21 mouse cellular contexts compared by ENCODE assay signal in the genomic region with DNA sequence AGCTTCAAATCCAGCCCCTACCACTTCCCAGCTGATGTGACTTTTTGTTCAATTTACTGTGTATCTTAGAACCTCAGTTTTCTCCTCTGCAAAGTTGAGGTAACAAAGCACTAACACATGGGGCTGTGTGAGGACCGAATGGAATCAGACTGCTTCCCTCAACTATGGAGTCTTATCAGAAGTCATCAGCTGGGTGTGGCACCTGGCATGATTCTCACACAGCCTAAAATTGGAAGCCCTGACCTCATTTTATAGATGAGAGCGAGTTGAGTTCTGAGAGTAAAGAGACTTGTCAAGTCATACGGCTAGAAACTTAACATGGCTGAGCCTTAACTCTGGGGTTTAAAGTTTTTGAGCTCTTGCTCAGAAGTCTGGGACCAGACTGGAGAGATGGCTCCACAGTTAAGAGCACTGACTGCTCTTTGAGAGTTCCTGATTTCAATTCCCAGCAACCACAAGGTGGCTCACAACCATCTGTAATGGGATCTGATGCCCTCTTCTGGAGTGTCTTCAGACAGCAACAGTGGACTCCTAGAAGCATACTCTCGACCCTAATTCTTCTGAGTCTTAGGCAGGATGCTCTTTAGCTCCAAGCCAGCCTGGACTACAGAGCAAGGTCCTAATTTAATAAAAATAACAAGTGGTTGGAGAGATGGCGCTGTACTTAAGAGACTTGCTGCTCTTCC. TPM values are rescaled to one million over a fixed set of nuclear protein-coding genes. Genes with fewer than 3 reads are reported as not detected.
DNase-seq lines count a peak whose midpoint lies in the region; ATAC-seq and TF ChIP-seq lines count a peak whose summit lies in the region.
"Had no signal": no experiment of that assay in that cellular context is flagged by ENCODE, and none has a peak within 500 bp of the region (broad histone marks: within the 10 kb centered on the region; RNA-seq: fewer than 3 reads in every experiment).

No protein-coding gene starts in this region.

- H3K4me3 ChIP-seq in gastrocnemius, adult 2 months, result no peak overlapping the region
- H3K4me3 ChIP-seq in lung, embryonic 14.5 days (ENCODE audit: low read depth, low read length), result no peak overlapping the region
- no peak overlapping the region for H3K4me3 ChIP-seq in MEL (ENCODE audit: control insufficient read depth in 1 of 2, insufficient read depth in 1 of 2, low read depth in 2 of 2, low read length in 2 of 2)
- no peak overlapping the region for H3K4me3 ChIP-seq in myocyte
- H3K4me3 ChIP-seq: embryonic facial prominence, embryonic 12.5 days; forebrain, embryonic 10.5 days had no signal

- H3K79me2 ChIP-seq in MEL (ENCODE audit: control insufficient read depth, insufficient read depth, low read length, poor library complexity), result peaks cover 13% of the 10 kb centered on the region
- peaks cover 51% of the 10 kb centered on the region for H3K79me2 ChIP-seq in myocyte (ENCODE audit: control insufficient read depth, insufficient read depth)

- H3K9me3 ChIP-seq in lung, embryonic 14.5 days (ENCODE audit: low read depth, low read length), result no peaks in the 10 kb centered on the region
- H3K9me3 ChIP-seq in MEL (replicated peaks; ENCODE audit: insufficient read depth, low read length), result no peaks in the 10 kb centered on the region
- H3K9me3 ChIP-seq: embryonic facial prominence, embryonic 12.5 days; forebrain, embryonic 10.5 days had no signal

- peaks cover 45% of the 10 kb centered on the region for H3K36me3 ChIP-seq in lung, embryonic 14.5 days (ENCODE audit: insufficient read depth)
- peaks cover 2 to 21% of the 10 kb centered on the region in 2 experiments; a peak in 3 of 4 replicates for H3K36me3 ChIP-seq in MEL (ENCODE audit: control insufficient read depth in 1 of 2, insufficient read depth in 2 of 2, low read length in 2 of 2)
- peaks cover 15% of the 10 kb centered on the region for H3K36me3 ChIP-seq in myocyte (ENCODE audit: control insufficient read depth, insufficient read depth)

- DNase-seq in gastrocnemius, adult 2 months, result no peak
- DNase-seq in gastrocnemius, postnatal 25 days, result no peak
- DNase-seq in lung, embryonic 14.5 days, result peak; percentile 10
- DNase-seq in lung, postnatal 10 days, result no peak
- DNase-seq in MEL (ENCODE audit: low read depth, low spot score), result peak; percentile 67
- DNase-seq in T-cell, adult 2 months (ENCODE audit: low spot score), result no peak
- DNase-seq in adrenal gland, postnatal 10 days, result no peak
- DNase-seq: adrenal gland, adult 2 months; cerebellum, postnatal 14 days; heart, postnatal 4 days; kidney, postnatal 36 days; lung, postnatal 14 days had no signal

- peak; percentile 42 for TF ChIP-seq RAD21 in MEL (IDR thresholded peaks at IDR 0.05; ENCODE audit: low read depth, low read length)

- peak overlapping the region; percentile 73 for H3K27ac ChIP-seq in gastrocnemius, adult 2 months
- no peak overlapping the region for H3K27ac ChIP-seq in lung, embryonic 14.5 days (ENCODE audit: low read depth)
- no peak overlapping the region for H3K27ac ChIP-seq in MEL (ENCODE audit: control insufficient read depth, low read depth, low read length)
- H3K27ac ChIP-seq: embryonic facial prominence, embryonic 12.5 days; forebrain, embryonic 10.5 days had no signal

- WGBS in lung, embryonic 14.5 days, result 78% methylated on average over 5 of the region's 5 CpGs

- no peak overlapping the region for H3K4me2 ChIP-seq in lung, embryonic 14.5 days
- H3K4me2 ChIP-seq in myocyte (ENCODE audit: low read depth), result peak overlapping the region; percentile 27
- H3K4me2 ChIP-seq: embryonic facial prominence, embryonic 12.5 days; midbrain, embryonic 11.5 days had no signal

- peak; percentile 7 to 24; a peak in 1 of 4 replicates for TF ChIP-seq EP300 in MEL (IDR thresholded peaks at IDR 0.05; ENCODE audit: low read depth in 1 of 2, low read length in 2 of 2)

- H3K4me1 ChIP-seq in lung, embryonic 14.5 days (ENCODE audit: insufficient read depth), result peaks cover 8% of the 10 kb centered on the region
- peaks cover 6 to 16% of the 10 kb centered on the region in 2 experiments for H3K4me1 ChIP-seq in MEL (ENCODE audit: control insufficient read depth in 1 of 2, insufficient read depth in 2 of 2, low read length in 2 of 2)

- intact Hi-C loops in gastrocnemius, adult 2 months (cut with DNase I), result no loop called here

- H3ac ChIP-seq in myocyte (ENCODE audit: control insufficient read depth, insufficient read length), result no peak overlapping the region

- H3K9ac ChIP-seq in lung, embryonic 14.5 days, result no peak overlapping the region
- no peak overlapping the region for H3K9ac ChIP-seq in MEL (ENCODE audit: control insufficient read depth, low read depth, low read length, poor library complexity, severe bottlenecking)
- H3K9ac ChIP-seq: embryonic facial prominence, embryonic 12.5 days had no signal

- H3K27me3 ChIP-seq in lung, embryonic 14.5 days (ENCODE audit: insufficient read depth, low read length), result no peaks in the 10 kb centered on the region
- H3K27me3 ChIP-seq in MEL (ENCODE audit: control insufficient read depth in 1 of 2, insufficient read depth in 2 of 2, low read length in 2 of 2) (no peaks in the 10 kb centered on the region), myocyte (ENCODE audit: control insufficient read depth, insufficient read depth, insufficient read length) (no peaks in the 10 kb centered on the region)
- H3K27me3 ChIP-seq: embryonic facial prominence, embryonic 12.5 days; Patski had no signal

- no peak for ATAC-seq in lung, embryonic 14.5 days (ENCODE audit: insufficient read depth)
- ATAC-seq: Patski had no signal

- peak; percentile 36; the same call in 1 of the 2 replicates for TF ChIP-seq CTCF in gastrocnemius, adult 2 months (IDR thresholded peaks at IDR 0.05)
- TF ChIP-seq CTCF in lung, embryonic 14.5 days (IDR thresholded peaks at IDR 0.05; ENCODE audit: low read depth), result peak; percentile 45
- TF ChIP-seq CTCF in MEL (IDR thresholded peaks at IDR 0.05 in 2 of 3, conservative IDR thresholded peaks at IDR 0.05 in 1 of 3; ENCODE audit: control insufficient read depth in 1 of 3, insufficient read depth in 1 of 3, low read depth in 2 of 3, low read length in 3 of 3, poor library complexity in 1 of 3, severe bottlenecking in 1 of 3), result peak; percentile 30 to 86 (median 36); a peak in 5 of 6 replicates

- no peak for TF ChIP-seq POLR2A in MEL (IDR thresholded peaks at IDR 0.05; ENCODE audit: control insufficient read depth in 1 of 2, insufficient read depth in 1 of 2, low read depth in 1 of 2, low read length in 2 of 2, poor library complexity in 1 of 2)
- TF ChIP-seq POLR2A in myocyte (IDR thresholded peaks at IDR 0.05; ENCODE audit: insufficient read length, low read depth), result no peak

TF ChIP-seq in MEL, 35 proteins besides CTCF, POLR2A, EP300 and RAD21 (continues in another document):
- peak; percentile 45; the same call in 1 of the 2 replicates for TF ChIP-seq MXI1 (IDR thresholded peaks at IDR 0.05; ENCODE audit: low read depth, low read length)

TF ChIP-seq in myocyte, 11 proteins besides CTCF, POLR2A, EP300 and RAD21 (continues in another document):
- TF ChIP-seq MYOD1 (IDR thresholded peaks at IDR 0.05; ENCODE audit: control insufficient read depth in 1 of 3, insufficient read length in 2 of 3, low read depth in 2 of 3) (no peak), MAX (IDR thresholded peaks at IDR 0.05; ENCODE audit: low read depth) (no peak), E2F4 (IDR thresholded peaks at IDR 0.05; ENCODE audit: insufficient read depth) (no peak)

RNA-seq across cellular contexts. Expression of a gene that starts 5.7 kb away (rescaled TPM):
- 10 to 100 TPM; 11.8 to 15.4 TPM for total RNA-seq in gastrocnemius, adult 2 months (2021)
- total RNA-seq in gastrocnemius, postnatal 25 days (2021), result 10 to 100 TPM; 11.3 to 11.8 TPM
- 16.7 and 17.4 TPM in 2 replicates for polyA plus RNA-seq in lung, embryonic 14.5 days (2014; fragmentation: Nextera tagmentation; extraction: Ambion mirVana)
- total RNA-seq in MEL (2012; rRNA removed), result 30.1 and 35.8 TPM in 2 replicates
- polyA plus RNA-seq in MEL (2012; ENCODE audit: insufficient read depth in 1 of 2, insufficient read length in 2 of 2, low read depth in 1 of 2, low replicate concordance in 2 of 2, missing spikeins in 1 of 2), result 10 to 100 TPM in 1 of 2 experiments, not detected in 1; 38.2 TPM
- polyA plus RNA-seq in myocyte (2012; fragmentation: generic; extraction: Trizol), result 16.7 TPM
- 10 to 100 TPM; 29.8 to 35.6 TPM for total RNA-seq in adrenal gland, postnatal 10 days (2021)

RNA-seq across cellular contexts. Expression of a gene that starts 6.3 kb away (rescaled TPM):
- total RNA-seq in gastrocnemius, adult 2 months (2021), result 1 to 10 TPM; 3.3 to 5.0 TPM
- total RNA-seq in gastrocnemius, postnatal 25 days (2021), result 1 to 10 TPM; 2.8 to 4.5 TPM
- 16.6 and 19.4 TPM in 2 replicates for polyA plus RNA-seq in lung, embryonic 14.5 days (2014; fragmentation: Nextera tagmentation; extraction: Ambion mirVana)
- 7.7 and 9.1 TPM in 2 replicates for total RNA-seq in MEL (2012; rRNA removed)
- polyA plus RNA-seq in MEL (2012; ENCODE audit: insufficient read depth in 1 of 2, insufficient read length in 2 of 2, low read depth in 1 of 2, low replicate concordance in 2 of 2, missing spikeins in 1 of 2), result 10 to 100 TPM in 1 of 2 experiments, not detected in 1; 15.6 TPM
- 7.9 TPM for polyA plus RNA-seq in myocyte (2012; fragmentation: generic; extraction: Trizol)
- total RNA-seq in adrenal gland, postnatal 10 days (2021), result 1 to 10 TPM; 5.4 to 9.5 TPM

RNA-seq across cellular contexts. Expression of a gene that starts 20.5 kb away (rescaled TPM):
- 1 to 10 TPM; 1.2 to 2.0 TPM for total RNA-seq in gastrocnemius, adult 2 months (2021)
- 1 to 10 TPM; 1.5 to 1.6 TPM for total RNA-seq in gastrocnemius, postnatal 25 days (2021)
- 0.65 and 0.95 TPM in 2 replicates for polyA plus RNA-seq in lung, embryonic 14.5 days (2014; fragmentation: Nextera tagmentation; extraction: Ambion mirVana)
- total RNA-seq in MEL (2012; rRNA removed), result 0.10 and 0.15 TPM in 2 replicates
- under 1 TPM in 1 of 2 experiments, not detected in 1; 0.77 TPM for polyA plus RNA-seq in MEL (2012; ENCODE audit: insufficient read depth in 1 of 2, insufficient read length in 2 of 2, low read depth in 1 of 2, low replicate concordance in 2 of 2, missing spikeins in 1 of 2)
- polyA plus RNA-seq in myocyte (2012; fragmentation: generic; extraction: Trizol), result 0.74 TPM
- total RNA-seq in adrenal gland, postnatal 10 days (2021), result 1 to 10 TPM in 1 of 2 experiments, under 1 TPM in 1; 0.72 to 1.2 TPM

RNA-seq across cellular contexts. Expression of a gene that starts 25.0 kb away (rescaled TPM):
- total RNA-seq in gastrocnemius, adult 2 months (2021), result not detected
- not detected for total RNA-seq in gastrocnemius, postnatal 25 days (2021)
- not detected in 2 replicates for polyA plus RNA-seq in lung, embryonic 14.5 days (2014; fragmentation: Nextera tagmentation; extraction: Ambion mirVana)
- total RNA-seq in MEL (2012; rRNA removed), result not detected in 2 replicates
- not detected for polyA plus RNA-seq in MEL (2012; ENCODE audit: insufficient read depth in 1 of 2, insufficient read length in 2 of 2, low read depth in 1 of 2, low replicate concordance in 2 of 2, missing spikeins in 1 of 2)
- polyA plus RNA-seq in myocyte (2012; fragmentation: generic; extraction: Trizol), result not detected
- total RNA-seq in adrenal gland, postnatal 10 days (2021), result not detected
- total RNA-seq: adrenal gland, adult 2 months; heart, postnatal 4 days had no signal
- polyA plus RNA-seq: adrenal gland, adult 2 months; C2C12; embryonic facial prominence, embryonic 12.5 days; forebrain, embryonic 10.5 days; intestine, embryonic 16.5 days; limb, embryonic 14.5 days; midbrain, embryonic 11.5 days; Patski; small intestine, adult 2 months had no signal

RNA-seq across cellular contexts. Expression of a gene that starts 25.1 kb away (rescaled TPM):
- total RNA-seq in gastrocnemius, adult 2 months (2021), result 10 to 100 TPM in 1 of 2 experiments, 1 to 10 TPM in 1; 9.2 to 12.6 TPM
- total RNA-seq in gastrocnemius, postnatal 25 days (2021), result 10 to 100 TPM; 12.7 to 18.3 TPM
- 127 and 129 TPM in 2 replicates for polyA plus RNA-seq in lung, embryonic 14.5 days (2014; fragmentation: Nextera tagmentation; extraction: Ambion mirVana)
- 28.7 and 36.2 TPM in 2 replicates for total RNA-seq in MEL (2012; rRNA removed)
- polyA plus RNA-seq in MEL (2012; ENCODE audit: insufficient read depth in 1 of 2, insufficient read length in 2 of 2, low read depth in 1 of 2, low replicate concordance in 2 of 2, missing spikeins in 1 of 2), result 10 to 100 TPM in 1 of 2 experiments, not detected in 1; 66.4 TPM
- 65.9 TPM for polyA plus RNA-seq in myocyte (2012; fragmentation: generic; extraction: Trizol)
- 100 to 1,000 TPM in 1 of 2 experiments, 10 to 100 TPM in 1; 84.3 to 112 TPM for total RNA-seq in adrenal gland, postnatal 10 days (2021)

Comparison
In these comparisons a context has a peak if more than half of its experiments do, and no peak if none do; other contexts are left out.
1. DNase-seq: peak in lung, embryonic 14.5 days (single experiment) and MEL (single experiment); none in gastrocnemius, adult 2 months (single experiment), gastrocnemius, postnatal 25 days (single experiment), lung, postnatal 10 days (single experiment), T-cell, adult 2 months (single experiment) and adrenal gland, postnatal 10 days (single experiment).
2. Peak in every context shown above with its lines, with median percentiles within 50 percentile points of each other: CTCF ChIP-seq.